Mouse (Mus musculus) midbrain, postnatal 0 days (tissue): ENCODE measurements around the gene Col4a1. TPM values are rescaled to one million over a fixed set of nuclear protein-coding genes. Genes with fewer than 3 reads are reported as not detected.

ENCODE experiments used
- ATAC-seq: fragments of 200-750 bp; cut with Nextera tagmentation; 2 replicates; pipeline ENCODE4 v1.8.0; 2017; ENCODE audit warnings: moderate number of reproducible peaks, mild to moderate bottlenecking, moderate TSS enrichment, moderate library complexity; ENCODE audit not compliant: low FRiP score
- DNase-seq: peaks from one replicate; pipeline ENCODE4 v3.0.0-alpha.2; 2015; ENCODE audit warnings: low spot score
- H3K27ac ChIP-seq: fragments of 300-500 bp; sonication (generic); 2 replicates; pipeline ENCODE4 v1.5.1; 2014; ENCODE audit warnings: low read depth, mild to moderate bottlenecking, low read length, mixed read lengths
- H3K27me3 ChIP-seq: fragments of 300-500 bp; sonication (generic); 2 replicates; pipeline ENCODE4 v1.6.1; 2014; ENCODE audit warnings: low read length, control low read depth, mixed read lengths; ENCODE audit not compliant: insufficient read depth
- H3K36me3 ChIP-seq: fragments of 300-500 bp; sonication (generic); 2 replicates; pipeline ENCODE4 v1.6.1; 2014; ENCODE audit warnings: low read length, control low read depth, mixed read lengths; ENCODE audit not compliant: insufficient read depth
- H3K4me1 ChIP-seq: fragments of 300-500 bp; sonication (generic); 2 replicates; pipeline ENCODE4 v1.6.1; 2014; ENCODE audit warnings: mild to moderate bottlenecking, control low read depth, antibody characterized with exemption, low read length, mixed read lengths; ENCODE audit not compliant: insufficient read depth
- H3K4me2 ChIP-seq: fragments of 300-500 bp; sonication (generic); 2 replicates; pipeline ENCODE4 v1.6.1; 2014; ENCODE audit warnings: low read depth, mild to moderate bottlenecking, low read length, mixed read lengths; ENCODE audit not compliant: poor library complexity, severe bottlenecking
- H3K4me3 ChIP-seq: fragments of 300-500 bp; sonication (generic); 2 replicates; pipeline ENCODE4 v1.5.1; 2014; ENCODE audit warnings: low read depth, mild to moderate bottlenecking, low read length, moderate library complexity
- H3K9ac ChIP-seq: fragments of 300-500 bp; sonication (generic); replicated peaks from 2 replicates; pipeline ENCODE4 v1.6.1; 2014; ENCODE audit warnings: mild to moderate bottlenecking, low read length, moderate library complexity, mixed read lengths; ENCODE audit not compliant: poor library complexity, severe bottlenecking
- H3K9me3 ChIP-seq: fragments of 300-500 bp; sonication (generic); 2 replicates; pipeline ENCODE4 v1.6.1; 2016; ENCODE audit warnings: low read length, control low read depth
- CTCF ChIP-seq: IDR thresholded peaks from 2 replicates; pipeline ENCODE4 v1.5.1; 2016; ENCODE audit warnings: antibody characterized with exemption, mild to moderate bottlenecking
- WGBS: fragments of 180-500 bp; shearing (Covaris S2); extraction: QIAGEN DNeasy Blood & Tissue Kit; methylation state at CpG from one replicate; pipeline ENCODE4 v1.1.7; 2014; 5-methylcytosine and 5-hydroxymethylcytosine counted together
- polyA plus RNA-seq: library from polyadenylated mRNA; unstranded; fragments of >200 nt; fragmentation: Nextera tagmentation; extraction: Ambion mirVana; gene quantifications from 2 replicates; pipeline ENCODE4 v1.2.1, GENCODE M21; 2015
- total RNA-seq: library from RNA; depleted of rRNA; stranded (reverse); fragments of >200 nt; gene quantifications from 2 replicates; pipeline ENCODE4 v1.2.3, GENCODE M21; 2014

Gene Col4a1
- total and polyA plus RNA-seq, 2 experiments from 2014 or later = 45.2 to 219 TPM

GRCm38 (mm10) chr8:11253041-11253440 is 59.6 kb downstream of the Col4a1 start:
- Histone ChIP-seq H3K4me1 (0 out of 2 replicates have a peak, but pooled peaks cover 4% of the 10 kb centered on the region), H3K4me3 (no peak overlapping the region), H3K9ac (no peak overlapping the region), H3K36me3 (no peaks in the 10 kb centered on the region), H3K4me2 (no peak overlapping the region), H3K27ac (no peak overlapping the region), H3K27me3 (no peaks in the 10 kb centered on the region), H3K9me3 (no peaks in the 10 kb centered on the region)
- ATAC-seq (no peak), DNase-seq (no peak)
- 91% methylated on average over 10 of the region's 10 CpGs for WGBS
- TF ChIP-seq CTCF = no peak

GRCm38 (mm10) chr8:11252235-11252774 is 60.3 kb downstream of the Col4a1 start:
- no peaks in the 10 kb centered on the region for H3K27me3 ChIP-seq
- H3K4me3 ChIP-seq = no peak overlapping the region
- H3K27ac ChIP-seq = no peak overlapping the region
- no peaks in the 10 kb centered on the region for H3K36me3 ChIP-seq
- 71% methylated on average over 7 of the region's 7 CpGs for WGBS
- no peak for DNase-seq
- H3K4me1 ChIP-seq = 0 out of 2 replicates have a peak, but pooled peaks cover 4% of the 10 kb centered on the region
- H3K4me2 ChIP-seq = no peak overlapping the region
- no peaks in the 10 kb centered on the region for H3K9me3 ChIP-seq
- no peak overlapping the region for H3K9ac ChIP-seq
- no peak for ATAC-seq
- no peak for TF ChIP-seq CTCF

GRCm38 (mm10) chr8:11250149-11250548 is 62.5 kb downstream of the Col4a1 start:
- H3K4me1 ChIP-seq = 0 out of 2 replicates have a peak, but pooled peaks cover 4% of the 10 kb centered on the region
- DNase-seq = peak; percentile 29
- H3K9ac ChIP-seq = no peak overlapping the region
- 0 out of 2 replicates have a peak overlapping the region, but pooled peaks have one; percentile 21 for H3K27ac ChIP-seq
- no peaks in the 10 kb centered on the region for H3K9me3 ChIP-seq
- no peak overlapping the region for H3K4me3 ChIP-seq
- 76% methylated on average over 8 of the region's 8 CpGs for WGBS
- no peak for ATAC-seq
- no peaks in the 10 kb centered on the region for H3K36me3 ChIP-seq
- H3K27me3 ChIP-seq = no peaks in the 10 kb centered on the region
- H3K4me2 ChIP-seq = no peak overlapping the region
- no peak for TF ChIP-seq CTCF

- 67% methylated on average over 7 of the region's 7 CpGs for WGBS
- ATAC-seq (no peak; the same call in 1 of the 2 replicates), DNase-seq (peak; percentile 50)
- Histone ChIP-seq H3K36me3 (no peaks in the 10 kb centered on the region), H3K4me2 (no peak overlapping the region), H3K4me3 (no peak overlapping the region), H3K27ac (no peak overlapping the region; the same call in 1 of the 2 replicates), H3K4me1 (0 out of 2 replicates have a peak, but pooled peaks cover 4% of the 10 kb centered on the region), H3K9me3 (no peaks in the 10 kb centered on the region), H3K9ac (no peak overlapping the region), H3K27me3 (no peaks in the 10 kb centered on the region)
- no peak for TF ChIP-seq CTCF
Measured at GRCm38 (mm10) chr8:11249541-11250058, 63.0 kb downstream of the Col4a1 start.

GRCm38 (mm10) chr8:11248712-11249111 is 63.9 kb downstream of the Col4a1 start:
- no peak for DNase-seq
- Histone ChIP-seq H3K4me3 (no peak overlapping the region), H3K4me2 (no peak overlapping the region), H3K27ac (0 out of 2 replicates have a peak overlapping the region, but pooled peaks have one; percentile 4), H3K36me3 (no peaks in the 10 kb centered on the region), H3K27me3 (no peaks in the 10 kb centered on the region), H3K9ac (no peak overlapping the region), H3K9me3 (no peaks in the 10 kb centered on the region), H3K4me1 (0 out of 2 replicates have a peak, but pooled peaks cover 4% of the 10 kb centered on the region)
- TF ChIP-seq CTCF = no peak
- 68% methylated on average over 7 of the region's 7 CpGs for WGBS
- no peak for ATAC-seq

GRCm38 (mm10) chr8:11241488-11241887 is 71.1 kb downstream of the Col4a1 start:
- no peak overlapping the region for H3K4me2 ChIP-seq
- H3K27ac ChIP-seq = no peak overlapping the region
- ATAC-seq (no peak), DNase-seq (no peak)
- no peak for TF ChIP-seq CTCF
- WGBS = 75% methylated on average over 2 of the region's 2 CpGs
- H3K9ac ChIP-seq = no peak overlapping the region
- H3K36me3 ChIP-seq = no peaks in the 10 kb centered on the region
- no peaks in the 10 kb centered on the region for H3K4me1 ChIP-seq
- no peaks in the 10 kb centered on the region for H3K27me3 ChIP-seq
- no peaks in the 10 kb centered on the region for H3K9me3 ChIP-seq
- no peak overlapping the region for H3K4me3 ChIP-seq
